Mouse (Mus musculus): ENCODE measurements around the gene Ybey.

Gene Ybey

DNA sequence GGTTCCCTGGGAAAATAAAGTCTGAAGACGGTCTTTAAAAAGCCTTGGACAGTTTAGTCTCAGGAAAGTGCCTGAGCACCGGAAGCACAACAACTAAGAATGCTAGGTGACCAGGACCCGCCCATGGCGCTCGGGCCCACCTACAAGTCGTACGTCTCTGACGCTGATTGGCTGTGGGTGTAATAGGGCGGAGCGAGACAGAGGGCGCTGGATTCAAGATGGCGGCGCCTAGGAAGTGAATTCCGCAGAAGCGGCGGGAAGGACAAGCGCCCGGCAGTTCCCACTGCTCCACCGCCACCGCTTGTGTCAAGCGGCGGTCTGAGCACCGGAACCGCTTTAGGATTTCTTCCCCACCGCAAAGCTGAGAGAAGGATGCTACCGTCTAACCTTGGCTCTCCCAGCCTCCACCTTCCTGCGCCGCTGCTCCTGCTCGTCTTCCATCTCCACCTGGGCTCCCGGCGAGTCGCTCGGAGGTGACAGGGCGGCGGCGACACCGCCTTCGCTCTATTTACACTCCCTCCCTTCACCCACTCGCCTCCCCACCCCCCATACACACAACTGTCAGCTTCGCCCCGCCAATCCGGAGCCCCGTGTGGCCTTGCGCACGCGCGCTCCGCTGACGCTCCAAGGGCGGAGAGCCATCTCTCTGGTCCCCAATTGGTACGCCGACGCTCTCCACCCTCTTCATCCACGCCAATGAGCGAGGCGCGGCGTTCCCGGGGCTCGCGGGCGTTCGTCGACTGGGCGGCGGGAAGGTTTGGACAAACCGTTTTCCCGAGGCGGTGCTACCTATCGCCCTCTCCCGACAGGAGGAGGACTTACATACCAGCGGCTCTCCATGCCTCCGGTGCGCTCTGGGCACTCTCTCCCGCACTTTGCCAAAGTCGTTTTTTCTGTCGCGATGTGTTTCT, 26.5 kb downstream of the Ybey start, which contains the start of gene Pcnt:
Pcnt (minus strand) TSS at position 609 of the 911 bp plus-strand sequence.
- DNase-seq (ENCODE audit: low spot score) = peak; percentile 97

- no peak for DNase-seq (ENCODE audit: low spot score)
Measured at GRCm38 (mm10) chr10:76440281-76440680, 28.6 kb downstream of the Ybey start, which contains the start of gene AC141477.1. TSS of gene AC141477.1 (minus strand) at chr10:76440444.

DNA sequence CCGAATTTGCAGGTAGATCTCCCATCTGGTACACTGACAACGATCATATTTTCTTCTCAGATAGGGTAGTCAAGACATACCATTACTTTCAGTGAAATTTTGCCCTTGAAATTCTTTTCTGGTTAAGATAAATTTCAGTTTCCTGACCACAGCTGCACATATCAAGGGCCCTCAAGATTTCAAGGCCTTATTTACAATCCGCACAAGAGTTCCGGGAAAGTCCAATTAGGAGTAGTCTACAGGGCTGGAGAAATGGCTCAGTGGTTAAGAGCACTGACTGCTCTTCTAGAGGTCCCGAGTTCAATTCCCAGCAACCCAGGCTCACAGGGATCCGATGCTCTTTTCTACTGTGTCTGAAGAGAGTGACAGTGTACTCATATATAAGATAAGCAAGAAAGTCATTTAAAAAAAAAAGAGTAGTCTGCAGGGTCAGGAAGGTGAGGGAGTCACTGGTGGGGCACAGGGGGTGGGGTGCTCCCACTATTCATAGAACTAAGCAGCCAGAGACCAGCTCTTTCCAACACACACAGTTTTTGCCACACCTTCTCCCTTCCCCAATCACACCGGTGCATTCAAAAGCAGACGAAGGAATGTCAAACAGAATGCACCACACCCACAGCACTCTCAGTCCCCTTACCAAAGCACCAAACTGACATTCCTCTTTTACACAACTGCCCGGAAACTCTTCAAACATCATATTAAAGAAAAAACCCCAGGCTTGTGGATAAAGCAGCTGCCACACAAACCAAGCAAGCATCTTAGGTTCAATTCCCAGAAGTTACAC, 29.6 kb downstream of the Ybey start:
- DNase-seq (ENCODE audit: low spot score) = no peak

GRCm38 (mm10) chr10:76433925-76434324, 35.0 kb downstream of the Ybey start:
- DNase-seq (ENCODE audit: low spot score) = no peak

- no peak for DNase-seq (ENCODE audit: low spot score)
Measured at GRCm38 (mm10) chr10:76425674-76426073, 43.2 kb downstream of the Ybey start.

- no peak for DNase-seq (ENCODE audit: low spot score)
Measured at GRCm38 (mm10) chr10:76416811-76417210, 52.1 kb downstream of the Ybey start.
